Mouse (Mus musculus): Measurements from ENCODE around the gene Gm28230. TPM values are rescaled to one million over a fixed set of nuclear protein-coding genes. Genes with fewer than 3 reads are reported as not detected.

Gene Gm28230
- polyA plus RNA-seq (2014; fragmentation: Nextera tagmentation; extraction: Ambion mirVana) = 0.05 TPM in 1 of 2 replicates, not detected in the other

- no peak for ATAC-seq (ENCODE audit: insufficient number of reproducible peaks, insufficient read depth, low FRiP score, low read depth)
- H3K36me3 ChIP-seq (ENCODE audit: control insufficient read depth, insufficient read depth, low read length) = no peaks in the 10 kb centered on the region
- H3K4me2 ChIP-seq (ENCODE audit: low read length) = peak within 1 kb of the TSS; percentile 55
- peaks cover 0 to 4% of the 10 kb centered on the region in 2 experiments; a peak in 1 of 4 replicates for H3K4me1 ChIP-seq (ENCODE audit: control insufficient read depth in 2 of 2, insufficient read depth in 2 of 2, low read length in 2 of 2)
- H3K9ac ChIP-seq (ENCODE audit: low read length) = no peak within 1 kb of the TSS
- peak within 1 kb of the TSS; percentile 19 to 20; a peak in 3 of 4 replicates for H3K4me3 ChIP-seq (ENCODE audit: control insufficient read depth in 1 of 2, insufficient read depth in 1 of 2, low read depth in 1 of 2, low read length in 2 of 2)
- 9% methylated on average over 5 of the region's 5 CpGs for WGBS
- no peaks in the 10 kb centered on the region for H3K9me3 ChIP-seq (ENCODE audit: control insufficient read depth, low read length)
- H3K27me3 ChIP-seq (ENCODE audit: control insufficient read depth, insufficient read depth, low read length) = peaks cover 99% of the 10 kb centered on the region
- H3K27ac ChIP-seq (replicated peaks in 1 of 2; ENCODE audit: control insufficient read depth in 1 of 2, insufficient read depth in 1 of 2, low read depth in 2 of 2, low read length in 2 of 2) = no peak within 1 kb of the TSS
These were observed at the start of gene Gm28230 for GRCm38 (mm10) chr2:74726551-74726950. Gene Gm28230 (plus strand): TSS chr2:74726728.

GRCm38 (mm10) chr2:74677106-74677505 is 49.4 kb upstream of the Gm28230 start:
- Histone ChIP-seq H3K4me2 (ENCODE audit: low read length) (no peak overlapping the region), H3K27me3 (ENCODE audit: control insufficient read depth, insufficient read depth, low read length) (peaks cover 100% of the 10 kb centered on the region), H3K4me3 (ENCODE audit: control insufficient read depth in 1 of 2, insufficient read depth in 1 of 2, low read depth in 1 of 2, low read length in 2 of 2) (no peak overlapping the region), H3K9ac (ENCODE audit: low read length) (no peak overlapping the region), H3K4me1 (ENCODE audit: control insufficient read depth in 2 of 2, insufficient read depth in 2 of 2, low read length in 2 of 2) (peaks cover 2 to 10% of the 10 kb centered on the region in 2 experiments; a peak in 3 of 4 replicates), H3K36me3 (ENCODE audit: control insufficient read depth, insufficient read depth, low read length) (no peaks in the 10 kb centered on the region), H3K9me3 (ENCODE audit: control insufficient read depth, low read length) (no peaks in the 10 kb centered on the region), H3K27ac (replicated peaks in 1 of 2; ENCODE audit: control insufficient read depth in 1 of 2, insufficient read depth in 1 of 2, low read depth in 2 of 2, low read length in 2 of 2) (no peak overlapping the region)
- no peak for ATAC-seq (ENCODE audit: insufficient number of reproducible peaks, insufficient read depth, low FRiP score, low read depth)
- WGBS = 17% methylated on average over 2 of the region's 2 CpGs

GRCm38 (mm10) chr2:74678891-74679595 is 47.5 kb upstream of the Gm28230 start, which contains the start of gene Hoxd11:
Gene Hoxd11 (plus strand): TSS chr2:74679557.
- no peak for ATAC-seq (ENCODE audit: insufficient number of reproducible peaks, insufficient read depth, low FRiP score, low read depth)
- H3K9me3 ChIP-seq (ENCODE audit: control insufficient read depth, low read length) = no peaks in the 10 kb centered on the region
- H3K27me3 ChIP-seq (ENCODE audit: control insufficient read depth, insufficient read depth, low read length) = peaks cover 100% of the 10 kb centered on the region
- no peak within 1 kb of the TSS for H3K27ac ChIP-seq (replicated peaks in 1 of 2; ENCODE audit: control insufficient read depth in 1 of 2, insufficient read depth in 1 of 2, low read depth in 2 of 2, low read length in 2 of 2)
- H3K4me2 ChIP-seq (ENCODE audit: low read length) = no peak within 1 kb of the TSS
- H3K36me3 ChIP-seq (ENCODE audit: control insufficient read depth, insufficient read depth, low read length) = no peaks in the 10 kb centered on the region
- no peak within 1 kb of the TSS for H3K9ac ChIP-seq (ENCODE audit: low read length)
- 2% methylated on average over 15 of the region's 15 CpGs for WGBS
- peaks cover 0 to 14% of the 10 kb centered on the region in 2 experiments; a peak in 1 of 4 replicates for H3K4me1 ChIP-seq (ENCODE audit: control insufficient read depth in 2 of 2, insufficient read depth in 2 of 2, low read length in 2 of 2)
- H3K4me3 ChIP-seq (ENCODE audit: control insufficient read depth in 1 of 2, insufficient read depth in 1 of 2, low read depth in 1 of 2, low read length in 2 of 2) = peak within 1 kb of the TSS in 1 of 2 experiments; percentile 6; a peak in 2 of 4 replicates

- H3K4me3 ChIP-seq (ENCODE audit: control insufficient read depth in 1 of 2, insufficient read depth in 1 of 2, low read depth in 1 of 2, low read length in 2 of 2) = peak overlapping the region in 1 of 2 experiments; percentile 6; a peak in 2 of 4 replicates
- no peaks in the 10 kb centered on the region for H3K36me3 ChIP-seq (ENCODE audit: control insufficient read depth, insufficient read depth, low read length)
- no peak overlapping the region for H3K9ac ChIP-seq (ENCODE audit: low read length)
- peaks cover 100% of the 10 kb centered on the region for H3K27me3 ChIP-seq (ENCODE audit: control insufficient read depth, insufficient read depth, low read length)
- no peak overlapping the region for H3K4me2 ChIP-seq (ENCODE audit: low read length)
- no peak for ATAC-seq (ENCODE audit: insufficient number of reproducible peaks, insufficient read depth, low FRiP score, low read depth)
- H3K27ac ChIP-seq (replicated peaks in 1 of 2; ENCODE audit: control insufficient read depth in 1 of 2, insufficient read depth in 1 of 2, low read depth in 2 of 2, low read length in 2 of 2) = no peak overlapping the region
- H3K4me1 ChIP-seq (ENCODE audit: control insufficient read depth in 2 of 2, insufficient read depth in 2 of 2, low read length in 2 of 2) = peaks cover 0 to 14% of the 10 kb centered on the region in 2 experiments; a peak in 1 of 4 replicates
- H3K9me3 ChIP-seq (ENCODE audit: control insufficient read depth, low read length) = no peaks in the 10 kb centered on the region
- WGBS = under 1% methylated on average over 26 of the region's 26 CpGs
These were observed 46.9 kb upstream of the Gm28230 start for GRCm38 (mm10) chr2:74679596-74679971.

- peak overlapping the region in 1 of 2 experiments; percentile 6; a peak in 2 of 4 replicates for H3K4me3 ChIP-seq (ENCODE audit: control insufficient read depth in 1 of 2, insufficient read depth in 1 of 2, low read depth in 1 of 2, low read length in 2 of 2)
- ATAC-seq (ENCODE audit: insufficient number of reproducible peaks, insufficient read depth, low FRiP score, low read depth) = no peak
- H3K9ac ChIP-seq (ENCODE audit: low read length) = no peak overlapping the region
- H3K27ac ChIP-seq (replicated peaks in 1 of 2; ENCODE audit: control insufficient read depth in 1 of 2, insufficient read depth in 1 of 2, low read depth in 2 of 2, low read length in 2 of 2) = no peak overlapping the region
- H3K4me1 ChIP-seq (ENCODE audit: control insufficient read depth in 2 of 2, insufficient read depth in 2 of 2, low read length in 2 of 2) = peaks cover 0 to 14% of the 10 kb centered on the region in 2 experiments; a peak in 1 of 4 replicates
- H3K36me3 ChIP-seq (ENCODE audit: control insufficient read depth, insufficient read depth, low read length) = no peaks in the 10 kb centered on the region
- no peaks in the 10 kb centered on the region for H3K9me3 ChIP-seq (ENCODE audit: control insufficient read depth, low read length)
- no peak overlapping the region for H3K4me2 ChIP-seq (ENCODE audit: low read length)
- peaks cover 100% of the 10 kb centered on the region for H3K27me3 ChIP-seq (ENCODE audit: control insufficient read depth, insufficient read depth, low read length)
- 2% methylated on average over 23 of the region's 23 CpGs for WGBS
These were observed 46.5 kb upstream of the Gm28230 start for GRCm38 (mm10) chr2:74679980-74680379.

GRCm38 (mm10) chr2:74680561-74681398 is 45.7 kb upstream of the Gm28230 start:
- H3K9ac ChIP-seq (ENCODE audit: low read length) = no peak overlapping the region
- WGBS = 3% methylated on average over 21 of the region's 21 CpGs

More at GRCm38 (mm10) chr2:74680561-74681398, 45.7 kb upstream of the Gm28230 start:
- Histone ChIP-seq H3K36me3 (ENCODE audit: control insufficient read depth, insufficient read depth, low read length) (no peaks in the 10 kb centered on the region), H3K9me3 (ENCODE audit: control insufficient read depth, low read length) (no peaks in the 10 kb centered on the region), H3K27me3 (ENCODE audit: control insufficient read depth, insufficient read depth, low read length) (peaks cover 100% of the 10 kb centered on the region), H3K4me1 (ENCODE audit: control insufficient read depth in 2 of 2, insufficient read depth in 2 of 2, low read length in 2 of 2) (peaks cover 0 to 14% of the 10 kb centered on the region in 2 experiments; a peak in 1 of 4 replicates), H3K4me3 (ENCODE audit: control insufficient read depth in 1 of 2, insufficient read depth in 1 of 2, low read depth in 1 of 2, low read length in 2 of 2) (no peak overlapping the region), H3K4me2 (ENCODE audit: low read length) (no peak overlapping the region), H3K27ac (replicated peaks in 1 of 2; ENCODE audit: control insufficient read depth in 1 of 2, insufficient read depth in 1 of 2, low read depth in 2 of 2, low read length in 2 of 2) (no peak overlapping the region)
- no peak for ATAC-seq (ENCODE audit: insufficient number of reproducible peaks, insufficient read depth, low FRiP score, low read depth)
